Mouse (Mus musculus) right cerebral cortex, postnatal 10 days (tissue): ENCODE data around the gene Dhx29.
"Not testable (repeated sequence)": the region's sequence is repeated elsewhere in the genome, so short reads cannot be mapped to it uniquely, and the experiment has no call there.

Source experiments
- DNase-seq, 2 experiments: peaks; one replicate each; pipeline ENCODE4 v3.0.0; 2021; ENCODE audit warnings: low spot score in 2 of 2

Gene Dhx29

GRCm38 (mm10) chr13:112987532-112987943, 60.3 kb downstream of the Dhx29 start, which contains the start of gene Ccno:
Gene Ccno (plus strand): TSS chr13:112987802.
- DNase-seq = peak; percentile 97 to 98

GRCm38 (mm10) chr13:112987991-112988390, 60.7 kb downstream of the Dhx29 start:
- DNase-seq = no peak

- peak in 1 of 2 experiments; percentile 25 for DNase-seq
These were observed 61.6 kb downstream of the Dhx29 start for GRCm38 (mm10) chr13:112988866-112989265.

- peak in 1 of 2 experiments; percentile 32 for DNase-seq
These were observed 62.3 kb downstream of the Dhx29 start for GRCm38 (mm10) chr13:112989541-112989940.

- DNase-seq = peak in 1 of 2 experiments; percentile 20
These were observed 63.1 kb downstream of the Dhx29 start for GRCm38 (mm10) chr13:112990346-112990745.

GRCm38 (mm10) chr13:112993531-112994152, 66.4 kb downstream of the Dhx29 start, which contains the start of gene Mcidas:
Gene Mcidas (plus strand): TSS chr13:112993845.
- DNase-seq = peak in 1 of 2 experiments; percentile 23

GRCm38 (mm10) chr13:112994191-112994590, 66.9 kb downstream of the Dhx29 start:
- peak; percentile 54 to 60 for DNase-seq

- DNase-seq = peak in 1 of 2 experiments; percentile 21
These were observed 69.2 kb downstream of the Dhx29 start for GRCm38 (mm10) chr13:112996407-112996806.

GRCm38 (mm10) chr13:112997369-112997768, 70.1 kb downstream of the Dhx29 start:
- no peak for DNase-seq

GRCm38 (mm10) chr13:112998427-112999201, 71.4 kb downstream of the Dhx29 start:
- DNase-seq = peak; percentile 59 to 66

- no peak for DNase-seq
These were observed 72.8 kb downstream of the Dhx29 start for GRCm38 (mm10) chr13:113000090-113000489.

GRCm38 (mm10) chr13:113000576-113001318, 73.5 kb downstream of the Dhx29 start:
- DNase-seq = peak in 1 of 2 experiments; percentile 16

- DNase-seq = no peak
These were observed 85.4 kb downstream of the Dhx29 start for GRCm38 (mm10) chr13:113012683-113013082.

- DNase-seq = not testable (repeated sequence)
These were observed 86.1 kb downstream of the Dhx29 start for GRCm38 (mm10) chr13:113013174-113013953.
